Mouse (Mus musculus) Muller cell, postnatal 12 days (primary cell): ENCODE data around the gene Defb36.

ENCODE experiments used
- DNase-seq: peaks from one replicate; pipeline ENCODE4 v3.0.0-alpha.2; 2015; ENCODE audit errors: inconsistent ontology term

Defb36 gene

GRCm38 (mm10) chr2:152622151-152622550 is 18.0 kb downstream of the Defb36 start:
- no peak for DNase-seq

DNA sequence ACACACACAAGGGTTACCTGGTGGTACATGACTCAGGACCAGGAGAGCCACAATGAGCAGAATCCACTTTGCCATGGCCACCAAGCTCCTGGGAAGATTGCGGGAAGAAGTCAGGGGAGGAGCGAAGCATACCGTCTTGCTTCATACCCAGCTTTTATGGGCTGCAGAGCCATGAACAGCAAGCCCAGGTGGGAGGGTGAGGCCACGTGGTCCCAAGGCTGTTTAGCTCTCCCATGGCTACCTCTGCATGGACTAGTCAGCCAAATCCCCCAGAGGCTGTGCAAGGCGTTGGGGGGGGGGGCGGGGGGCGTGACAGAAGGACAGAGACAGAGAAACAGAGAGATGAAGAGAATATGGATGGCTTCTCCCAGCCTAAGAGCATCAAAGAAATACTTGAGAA is 18.8 kb downstream of the Defb36 start, which contains the start of gene Defb25:
TSS of gene Defb25 (minus strand) at position 101 of the 400 bp plus-strand sequence.
- DNase-seq: no peak

GRCm38 (mm10) chr2:152624566-152624965 is 20.4 kb downstream of the Defb36 start:
- no peak for DNase-seq

DNA sequence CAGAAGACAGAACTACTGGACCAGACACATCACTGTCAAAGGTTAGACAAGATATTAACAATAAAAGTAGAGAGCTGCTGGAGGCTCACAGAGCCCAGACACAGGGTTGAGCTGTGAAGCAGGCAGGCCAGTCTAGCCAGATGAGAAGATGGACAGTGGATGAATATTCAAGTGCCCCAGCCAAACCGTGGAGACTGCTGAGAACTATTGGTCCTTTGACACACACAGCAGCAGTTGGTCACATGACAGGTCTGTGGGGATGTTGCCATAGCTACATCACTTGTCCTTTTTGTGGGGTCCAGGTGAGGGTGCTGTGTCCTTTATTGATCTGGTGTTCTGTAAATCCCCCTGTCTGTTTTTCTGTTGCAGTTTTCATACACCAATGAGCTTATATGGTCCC is 21.1 kb downstream of the Defb36 start:
- DNase-seq: no peak

GRCm38 (mm10) chr2:152626774-152627591 is 22.9 kb downstream of the Defb36 start, which contains the start of gene Rem1:
Rem1 (plus strand) TSS chr2:152626951.
- peak; percentile 13 for DNase-seq

DNA sequence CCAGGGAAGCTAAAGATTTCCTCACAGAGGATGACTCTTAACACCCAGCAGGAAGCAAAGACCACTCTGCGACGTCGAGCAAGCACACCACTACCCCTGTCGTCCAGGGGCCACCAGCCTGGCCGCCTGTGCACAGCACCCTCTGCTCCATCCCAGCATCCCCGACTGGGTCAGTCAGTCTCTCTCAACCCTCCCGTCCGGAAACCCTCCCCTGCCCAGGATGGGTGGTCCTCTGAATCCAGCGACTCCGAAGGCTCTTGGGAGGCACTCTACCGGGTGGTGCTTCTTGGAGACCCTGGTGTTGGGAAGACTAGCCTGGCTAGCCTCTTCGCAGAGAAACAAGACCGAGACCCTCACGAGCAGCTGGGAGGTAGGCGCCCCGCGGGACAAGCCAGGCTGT is 23.9 kb downstream of the Defb36 start:
- no peak for DNase-seq

DNA sequence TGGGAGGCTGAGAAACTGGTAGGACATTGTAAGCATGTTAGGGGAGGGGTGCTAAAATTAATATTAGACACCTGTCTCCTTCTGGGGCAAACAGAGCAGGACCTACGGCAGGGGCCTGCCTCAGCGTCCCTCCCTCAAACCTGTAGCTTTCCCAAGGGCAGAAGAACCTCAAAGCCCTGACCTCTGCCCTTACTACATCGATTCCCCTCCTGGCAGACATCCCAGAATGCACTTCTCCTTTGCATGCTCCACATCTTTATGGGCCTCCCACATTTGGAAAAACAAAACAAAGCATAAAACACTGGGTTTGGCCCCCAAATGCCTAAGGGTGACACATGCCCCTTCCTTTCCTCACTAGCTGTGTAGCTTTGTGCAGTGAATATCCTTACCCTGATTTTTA is 25.1 kb downstream of the Defb36 start:
- DNase-seq: no peak

- no peak for DNase-seq
Measured at GRCm38 (mm10) chr2:152629904-152630303, 25.8 kb downstream of the Defb36 start.

DNA sequence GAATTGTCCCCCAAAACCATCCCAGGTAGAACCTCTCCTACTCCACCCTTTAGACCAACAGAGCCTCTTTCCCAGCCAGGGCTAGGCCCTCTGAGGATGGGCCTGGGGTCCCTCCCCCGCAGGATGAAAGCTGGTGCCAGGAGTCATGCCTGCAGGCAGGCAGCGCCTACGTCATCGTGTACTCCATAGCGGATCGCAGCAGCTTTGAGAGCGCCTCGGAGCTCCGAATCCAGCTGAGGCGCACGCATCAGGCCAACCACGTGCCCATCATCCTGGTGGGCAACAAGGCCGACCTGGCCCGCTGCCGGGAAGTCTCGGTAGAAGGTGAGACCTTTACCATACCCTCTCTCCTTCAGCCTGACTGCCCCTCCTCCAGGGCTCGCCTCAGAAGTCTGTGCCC is 29.2 kb downstream of the Defb36 start:
- no peak for DNase-seq

GRCm38 (mm10) chr2:152634311-152634710 is 30.2 kb downstream of the Defb36 start:
- no peak for DNase-seq

DNA sequence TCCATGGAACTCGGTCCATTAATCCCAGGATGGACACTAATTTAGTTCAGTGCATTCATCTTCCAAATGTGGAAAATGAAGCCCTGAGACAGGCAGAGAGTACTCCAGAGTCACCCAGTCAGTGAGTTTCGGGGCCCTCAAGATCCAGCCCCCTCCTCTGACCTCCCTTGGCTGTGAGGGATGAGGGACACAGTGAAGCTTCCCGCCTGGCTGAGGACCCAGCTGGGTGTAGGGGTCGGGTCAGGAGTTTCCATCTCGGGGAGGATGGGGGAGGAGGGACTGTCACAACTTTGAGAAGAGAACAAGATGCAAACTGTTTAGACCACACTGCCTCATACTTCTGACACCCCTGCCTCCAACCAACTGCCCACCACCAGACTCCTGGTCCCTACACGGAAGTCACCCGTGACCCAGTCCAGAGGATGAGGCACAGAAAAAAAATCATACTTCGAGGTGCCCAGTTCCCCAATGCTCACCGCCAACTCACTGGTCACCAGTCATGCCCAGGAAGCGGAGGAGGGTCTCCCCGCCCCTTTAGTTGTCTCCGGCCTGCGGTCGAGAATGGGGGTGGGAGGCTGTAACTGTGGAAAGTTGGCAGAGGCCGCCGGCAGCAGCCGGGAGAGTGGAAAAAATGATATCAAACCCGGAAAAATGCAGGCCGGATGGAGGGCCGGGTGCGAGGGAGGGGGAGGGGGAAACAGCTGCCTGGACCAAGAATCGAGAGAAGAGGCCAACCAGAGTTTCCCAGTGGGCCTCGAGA is 32.3 kb downstream of the Defb36 start:
- DNase-seq: peak; percentile 22

DNA sequence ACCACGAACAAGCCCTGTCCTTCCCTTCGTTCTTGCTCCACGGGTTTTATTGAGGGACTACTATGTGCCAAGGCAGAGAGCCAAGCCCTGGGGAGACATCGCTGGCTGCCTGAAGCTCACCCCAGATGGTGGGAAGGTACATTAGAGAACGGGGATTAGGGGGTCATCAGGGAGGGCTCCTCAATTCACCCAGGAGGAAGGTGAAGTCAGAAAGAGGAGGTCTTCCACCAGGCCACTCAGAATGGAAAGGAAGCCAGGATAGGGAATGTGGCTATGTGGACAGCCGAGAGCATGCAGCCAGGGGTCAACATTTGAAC is 32.8 kb downstream of the Defb36 start:
- DNase-seq: no peak

- DNase-seq: no peak
Measured at GRCm38 (mm10) chr2:152637381-152637780, 33.3 kb downstream of the Defb36 start.

DNA sequence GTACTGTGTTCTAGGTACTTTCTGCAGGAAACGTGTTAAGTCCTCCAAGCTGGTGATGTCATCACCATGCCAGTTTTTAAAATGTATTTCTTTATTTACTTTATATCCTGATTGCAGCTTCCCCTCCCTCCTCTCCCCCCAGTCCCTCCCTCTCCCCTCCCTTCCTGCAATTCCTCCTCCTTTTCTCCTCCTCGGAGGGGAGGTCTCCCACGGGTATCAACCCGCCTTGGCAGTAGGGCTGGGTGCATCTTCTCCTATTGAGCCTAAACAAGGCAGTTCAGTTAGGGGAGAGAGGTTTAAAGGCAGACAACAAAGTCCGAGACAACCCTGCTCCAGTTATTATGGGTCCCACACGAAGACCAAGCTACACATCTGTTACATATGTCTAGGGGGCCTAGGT is 34.7 kb downstream of the Defb36 start:
- DNase-seq: no peak

GRCm38 (mm10) chr2:152639406-152640113 is 35.4 kb downstream of the Defb36 start:
- no peak for DNase-seq

DNA sequence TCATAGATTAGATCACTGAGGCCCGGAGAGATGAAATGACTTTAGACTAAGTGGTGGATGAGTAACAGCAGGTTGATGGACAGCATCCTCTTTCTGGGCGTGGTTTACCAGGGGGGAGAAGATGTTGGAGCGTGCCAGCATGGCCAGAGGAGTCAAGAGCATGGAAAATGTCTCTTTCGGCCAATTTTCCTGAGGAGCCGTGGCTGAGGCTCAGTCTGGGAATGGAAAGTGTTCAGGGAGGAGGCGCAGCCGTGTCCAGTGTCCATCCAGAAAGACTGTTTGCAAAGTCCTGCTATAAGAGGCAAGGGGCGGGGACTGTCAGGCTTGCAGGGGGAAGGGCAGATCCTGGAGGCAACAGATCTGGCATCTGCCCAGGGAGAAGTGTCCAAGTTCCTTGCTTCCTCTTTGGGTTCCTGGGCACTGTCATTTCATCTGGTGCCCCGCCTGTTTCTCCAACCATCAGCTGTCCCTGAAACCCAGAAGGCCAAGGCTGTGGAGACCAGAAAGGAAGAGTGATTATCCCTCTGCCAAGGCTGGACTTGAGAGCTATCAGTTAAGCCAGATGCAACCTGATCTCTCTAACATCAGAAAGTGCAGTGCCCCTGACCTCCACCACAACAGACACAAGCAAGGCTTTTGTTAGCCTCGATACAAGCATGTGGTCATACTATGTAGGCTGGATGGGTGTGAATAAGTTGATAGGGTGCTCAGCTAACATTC is 48.9 kb downstream of the Defb36 start:
- no peak for DNase-seq

DNA sequence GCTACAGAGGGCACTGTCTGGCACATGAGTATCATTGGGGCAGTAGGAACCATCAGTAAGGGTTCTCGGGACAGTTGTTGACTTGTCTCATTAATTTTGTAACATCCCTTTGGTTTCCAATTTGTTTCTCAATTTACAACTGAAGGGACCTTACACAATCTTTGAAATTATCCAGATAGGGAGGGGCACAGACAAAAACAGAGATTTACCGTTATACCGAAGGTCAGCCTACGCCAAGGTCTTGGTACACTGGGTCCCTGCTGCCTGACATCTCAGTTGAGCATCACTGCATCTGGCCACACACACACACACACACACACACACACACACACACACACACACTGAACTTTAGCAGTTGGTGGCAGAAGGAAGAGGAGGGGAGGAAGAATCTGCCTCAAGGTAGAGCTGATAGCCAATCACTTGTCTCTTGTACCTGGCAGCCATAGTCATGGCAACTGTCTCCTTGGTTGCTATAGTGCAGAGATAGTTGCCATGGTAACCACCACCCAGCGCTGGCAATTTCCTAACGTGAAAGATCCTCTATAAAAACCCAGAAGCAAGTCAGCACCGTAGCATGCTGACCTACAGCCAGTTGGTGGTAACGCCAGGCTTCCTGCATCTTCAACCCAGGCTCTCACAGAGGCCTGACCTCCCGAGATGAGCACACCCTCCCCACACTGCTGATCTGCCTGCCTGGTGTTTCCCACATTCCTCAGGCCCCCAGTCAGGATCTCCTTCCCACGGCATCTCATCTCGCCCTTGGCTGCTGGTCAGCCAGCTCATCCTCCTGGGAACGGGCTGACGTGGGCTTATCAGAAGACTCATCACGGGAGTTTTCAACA is 50.0 kb downstream of the Defb36 start:
- peak; percentile 68 for DNase-seq

DNA sequence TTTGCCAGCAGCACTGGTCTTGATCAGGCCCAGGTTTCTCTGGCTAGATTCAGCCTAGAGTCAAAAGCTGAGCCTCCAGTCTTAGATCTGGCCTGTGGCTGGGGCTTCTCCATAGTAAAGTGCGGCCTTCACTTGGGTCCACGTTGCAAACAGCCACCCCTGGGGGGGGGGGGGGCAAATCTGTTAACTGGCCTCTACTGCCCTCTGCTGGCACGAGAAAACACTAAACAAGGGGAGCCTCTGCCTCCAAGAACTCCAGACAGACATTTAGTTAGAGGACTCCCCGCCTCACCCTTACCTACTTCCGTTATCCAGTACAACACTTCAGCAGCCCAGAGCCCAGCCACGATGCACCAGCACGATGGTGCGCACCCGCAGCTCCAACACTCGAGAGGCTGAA is 53.3 kb downstream of the Defb36 start:
- peak; percentile 19 for DNase-seq

DNA sequence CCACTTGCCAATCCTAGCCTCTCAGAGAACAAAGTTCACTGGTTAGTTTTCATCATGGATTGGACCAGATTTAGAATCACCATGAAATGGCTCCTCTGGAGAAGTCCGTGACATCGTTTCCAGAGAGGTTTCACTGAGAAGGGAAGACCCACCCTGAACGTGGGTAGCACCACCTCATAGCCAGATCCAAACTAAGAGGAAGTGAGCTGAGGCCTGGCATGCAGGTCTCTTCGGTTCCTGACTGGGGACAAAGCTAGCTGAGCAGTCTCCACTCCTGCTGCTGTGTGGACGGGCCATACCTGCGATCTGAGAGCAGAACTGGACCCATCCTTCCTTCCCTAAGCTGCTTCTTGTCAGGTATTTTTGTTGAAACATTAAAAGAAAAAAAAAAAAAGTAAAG is 57.0 kb downstream of the Defb36 start:
- DNase-seq: no peak
